Mouse (Mus musculus) MEL-GATA-1-ER (cell line): ENCODE measurements around the gene Ncapg2.
A peak's percentile ranks its signal among the peaks of the same experiment; 100 is the strongest.

Source experiments
- DNase-seq: peaks from one replicate; pipeline ENCODE4 v3.0.0-alpha.2; 2012; ENCODE audit warnings: low read depth; ENCODE audit errors: extremely low read depth

Gene Ncapg2

DNA sequence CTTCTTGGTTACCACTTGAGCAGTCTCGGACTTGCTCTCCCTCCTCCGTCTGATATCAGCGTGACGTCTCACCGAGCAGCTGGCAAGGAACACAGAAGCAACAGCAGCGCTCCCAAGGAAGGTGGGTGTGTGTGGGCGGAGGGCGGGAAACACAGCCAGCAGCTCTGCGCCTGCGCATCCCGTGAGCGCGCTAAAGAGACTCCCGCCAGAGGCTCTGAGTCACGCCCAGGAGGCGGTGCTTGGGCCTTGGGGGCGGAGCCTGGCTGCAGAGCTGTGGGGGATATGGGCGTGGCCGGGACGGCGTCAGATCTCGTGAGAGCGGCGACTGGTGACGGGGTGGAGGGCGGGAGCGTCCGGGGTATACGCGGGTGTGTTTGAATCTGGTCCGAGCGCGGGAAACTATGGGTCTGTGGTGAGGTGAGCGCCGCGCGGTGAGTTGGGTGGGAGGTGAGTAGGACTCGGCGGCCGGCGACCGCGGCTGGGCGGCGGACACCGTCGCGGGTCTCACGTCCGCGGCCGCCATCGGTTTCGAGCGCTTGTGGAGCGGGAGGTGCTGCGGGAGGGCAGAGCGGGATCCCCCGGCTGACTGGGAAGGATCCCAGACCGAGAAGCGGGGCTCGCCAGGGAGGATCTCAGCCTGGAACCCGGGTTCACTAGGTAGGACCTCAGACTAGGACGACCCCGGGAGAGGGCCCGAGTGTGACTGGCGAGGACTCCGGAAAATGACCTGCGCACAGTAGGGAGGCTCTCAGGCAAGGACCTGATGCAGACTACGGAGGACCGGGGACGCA lies at the start of gene Ncapg2:
TSS of gene Ncapg2 (plus strand) at position 358 of the 791 bp plus-strand sequence.
- peak; percentile 99 for DNase-seq

DNA sequence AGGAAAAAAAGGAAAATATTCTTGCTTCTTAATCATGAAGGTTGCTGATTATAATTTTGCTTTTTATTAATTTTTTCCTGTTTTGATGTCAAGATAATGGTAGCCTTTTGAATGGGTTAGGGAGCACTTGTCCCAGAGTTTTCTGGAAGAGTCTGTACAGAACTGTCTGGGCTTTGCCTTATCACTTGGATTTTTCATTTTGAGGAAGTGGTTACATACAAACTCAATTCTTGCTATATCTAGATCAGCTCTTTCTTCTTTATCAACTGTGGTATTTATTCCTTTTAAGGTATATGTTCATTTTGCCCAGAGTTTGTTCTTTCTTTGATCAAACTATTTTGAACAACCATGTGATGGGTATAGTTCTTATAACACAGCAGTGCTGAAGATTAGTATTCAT lies 43.1 kb upstream of the Ncapg2 start:
- DNase-seq = peak; percentile 22

DNA sequence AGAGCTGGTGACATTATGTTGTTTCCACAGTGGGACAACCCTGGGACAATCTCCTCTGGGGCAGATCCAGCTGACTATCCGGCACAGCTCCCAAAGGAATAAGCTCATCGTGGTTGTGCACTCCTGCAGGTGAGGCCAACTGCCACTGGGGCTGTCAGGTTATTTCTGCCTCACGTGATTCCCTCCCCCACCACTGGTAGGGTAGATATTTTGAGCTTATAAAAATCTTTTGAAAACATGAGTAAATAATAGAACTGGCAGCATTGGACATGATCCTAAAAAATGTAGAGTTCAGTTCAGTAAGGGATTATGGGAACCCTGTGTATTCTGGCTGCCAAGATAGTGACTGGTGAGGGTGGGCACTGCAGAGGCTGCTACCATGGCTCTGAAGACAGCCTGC lies 38.3 kb upstream of the Ncapg2 start:
- no peak for DNase-seq

DNA sequence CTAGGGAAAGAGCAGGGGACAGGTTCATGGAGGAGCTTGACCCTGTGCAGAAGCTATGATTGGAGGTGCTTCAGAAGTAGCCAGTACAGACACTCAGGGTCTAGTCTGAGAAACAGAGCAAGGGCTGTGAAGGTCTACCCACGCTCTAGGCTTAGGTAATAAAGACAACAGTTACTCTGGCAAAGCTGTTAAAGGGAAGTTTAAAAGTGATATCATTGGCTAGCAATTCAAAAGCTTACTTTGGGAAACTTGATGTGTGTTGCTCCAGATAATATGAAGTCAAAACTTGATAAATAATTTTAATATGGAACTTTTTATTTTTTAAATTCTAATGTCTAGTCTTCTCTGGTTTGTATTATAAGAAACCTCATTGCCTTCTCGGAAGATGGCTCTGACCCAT lies 37.9 kb upstream of the Ncapg2 start:
- DNase-seq = peak; percentile 23

DNA sequence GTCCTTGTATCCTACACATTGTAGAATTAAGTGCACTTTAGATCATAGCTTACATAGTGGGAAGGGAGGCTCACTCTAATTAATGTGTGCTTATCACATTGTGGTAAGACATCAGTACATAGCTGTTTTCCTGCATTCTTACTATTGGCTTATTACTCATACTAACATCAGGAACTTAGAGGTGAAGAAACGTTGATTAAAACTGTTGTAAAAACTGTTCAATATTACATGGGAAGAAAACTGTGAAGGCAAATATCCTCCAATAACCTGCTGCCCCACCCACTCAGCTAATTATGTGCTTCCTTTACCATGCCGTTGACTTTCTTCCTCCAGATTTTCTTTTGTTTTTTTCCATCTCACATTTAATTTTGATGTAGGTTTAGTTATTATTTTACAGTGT lies 36.3 kb upstream of the Ncapg2 start:
- DNase-seq = no peak

DNA sequence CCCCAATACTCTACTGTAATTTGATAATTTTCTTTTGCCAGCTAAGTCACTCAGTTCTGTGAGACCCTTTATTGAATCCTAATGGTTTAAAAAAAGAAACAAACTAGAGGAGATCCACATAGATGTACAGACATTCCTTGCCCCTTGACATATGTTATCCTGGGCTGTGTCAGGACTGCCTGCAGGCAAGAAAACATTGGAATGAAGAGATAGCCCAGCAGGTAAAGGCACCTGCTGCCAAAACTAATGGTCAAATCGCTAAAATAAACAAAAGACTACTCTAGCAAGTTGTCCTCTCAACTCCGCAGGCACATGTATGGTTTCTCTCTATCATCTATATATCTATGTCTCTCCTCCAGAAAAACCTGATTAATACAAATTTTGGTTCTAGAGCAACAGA lies 22.1 kb upstream of the Ncapg2 start:
- DNase-seq = no peak

GRCm38 (mm10) chr12:116383995-116384394 lies 21.2 kb upstream of the Ncapg2 start:
- DNase-seq = no peak

DNA sequence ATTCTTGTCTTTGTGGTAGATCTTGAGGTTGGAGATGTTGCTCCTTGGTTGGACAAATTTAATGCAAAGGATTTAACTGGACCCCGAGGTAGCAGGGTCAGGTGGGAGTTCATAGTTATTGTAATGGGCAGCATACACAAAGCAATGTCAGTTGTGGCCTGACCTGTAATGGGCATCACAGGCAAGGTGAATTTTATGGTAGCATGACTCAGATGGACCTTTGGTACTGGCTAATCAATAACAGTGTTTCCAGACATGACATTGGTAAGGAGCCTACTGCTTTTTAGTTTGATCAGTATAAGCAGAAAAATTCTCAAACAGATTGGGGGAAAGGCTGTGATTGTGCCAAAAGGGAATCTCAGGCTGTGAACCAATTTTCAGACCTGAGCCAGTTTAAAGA lies 18.4 kb upstream of the Ncapg2 start:
- no peak for DNase-seq

GRCm38 (mm10) chr12:116389868-116390267 lies 15.3 kb upstream of the Ncapg2 start:
- DNase-seq = no peak

DNA sequence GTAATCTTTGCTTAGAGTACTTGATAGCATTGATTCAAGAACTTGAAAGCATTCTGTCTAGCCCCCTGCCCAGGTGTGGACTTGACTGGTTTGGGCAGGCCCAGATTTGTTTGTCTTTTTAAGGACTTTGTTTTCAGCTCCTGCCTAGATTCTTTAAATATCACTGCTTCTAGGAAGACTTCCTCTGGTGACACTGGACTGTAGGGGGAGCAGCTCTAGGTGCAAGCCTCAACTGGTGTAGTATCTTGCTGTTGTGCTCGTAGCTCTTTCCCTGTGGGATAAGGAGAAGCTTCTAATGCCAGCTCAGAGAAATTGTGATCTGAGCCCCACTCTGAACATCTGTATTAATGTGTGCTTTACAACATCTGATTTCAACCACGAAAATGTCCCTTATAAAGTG lies 10.9 kb upstream of the Ncapg2 start:
- no peak for DNase-seq

GRCm38 (mm10) chr12:116395312-116395711 lies 9.9 kb upstream of the Ncapg2 start:
- DNase-seq = no peak

GRCm38 (mm10) chr12:116396072-116396695 lies 9.0 kb upstream of the Ncapg2 start:
- no peak for DNase-seq

GRCm38 (mm10) chr12:116404012-116404679 lies 1.1 kb upstream of the Ncapg2 start:
- peak; percentile 67 for DNase-seq

GRCm38 (mm10) chr12:116405836-116406155 lies 594 bp downstream of the Ncapg2 start:
- peak; percentile 61 for DNase-seq

DNA sequence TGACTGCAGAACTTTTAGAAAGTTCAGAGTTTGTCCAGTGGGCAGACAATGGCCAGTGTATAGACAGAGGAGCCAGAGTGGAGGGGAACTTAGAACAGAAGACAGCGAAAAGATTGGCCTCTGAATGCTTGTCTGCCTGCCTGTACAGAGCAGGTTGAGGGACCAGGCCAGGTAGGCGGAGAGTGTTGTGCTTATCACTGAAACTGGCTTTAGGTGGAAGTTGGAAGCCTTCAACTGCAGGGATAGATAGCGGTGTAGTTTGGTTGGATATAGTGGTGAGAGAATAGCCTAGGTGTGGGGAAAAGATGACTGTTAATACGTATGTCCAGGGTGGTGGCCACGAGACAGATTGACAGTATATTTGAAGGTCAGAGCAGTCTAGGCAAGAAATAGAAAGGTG lies 2.7 kb downstream of the Ncapg2 start:
- DNase-seq = peak; percentile 20

GRCm38 (mm10) chr12:116414941-116415340 lies 9.7 kb downstream of the Ncapg2 start:
- DNase-seq = no peak

DNA sequence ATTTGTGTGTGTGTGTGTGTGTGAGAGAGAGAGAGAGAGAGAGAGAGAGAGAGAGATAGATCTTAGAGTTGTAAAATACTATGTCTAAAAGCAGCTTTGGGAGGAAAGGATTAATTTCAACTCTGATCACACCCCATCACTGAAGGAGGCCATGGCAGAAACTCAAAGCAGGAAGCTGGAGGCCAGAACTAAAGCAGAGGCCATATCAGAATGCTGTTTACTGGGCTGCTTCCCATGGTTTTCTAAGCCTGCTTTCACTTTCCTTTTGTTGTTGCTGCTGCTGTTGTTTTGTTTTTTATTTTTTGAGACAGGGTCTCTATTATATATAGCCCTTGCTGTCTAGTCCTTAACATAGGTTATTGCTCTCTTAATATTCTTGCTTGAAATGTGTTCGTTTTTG lies 11.3 kb downstream of the Ncapg2 start:
- DNase-seq = no peak

- DNase-seq = no peak
Observed at GRCm38 (mm10) chr12:116421656-116422055, 16.5 kb downstream of the Ncapg2 start.

- DNase-seq = no peak
Observed at GRCm38 (mm10) chr12:116425392-116425791, 20.2 kb downstream of the Ncapg2 start.

DNA sequence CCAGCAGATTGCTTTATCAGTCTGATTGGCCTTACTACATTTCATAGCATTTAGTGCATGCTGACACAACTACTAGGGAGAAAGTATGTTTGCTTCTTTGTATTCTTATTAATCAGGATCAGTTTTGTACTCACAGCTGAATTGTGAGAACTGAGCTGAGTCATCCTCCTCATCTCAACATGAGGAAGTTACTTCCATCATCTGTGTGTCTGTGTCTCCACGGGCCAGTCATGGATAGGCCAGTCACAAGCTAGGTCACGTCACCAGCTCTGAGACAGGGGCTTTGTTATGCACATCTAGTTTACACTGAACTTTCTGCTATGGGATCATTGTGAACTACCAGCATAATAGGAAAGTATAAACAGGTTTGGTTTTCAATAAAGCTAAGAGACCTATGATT lies 28.5 kb downstream of the Ncapg2 start:
- DNase-seq = peak; percentile 33

DNA sequence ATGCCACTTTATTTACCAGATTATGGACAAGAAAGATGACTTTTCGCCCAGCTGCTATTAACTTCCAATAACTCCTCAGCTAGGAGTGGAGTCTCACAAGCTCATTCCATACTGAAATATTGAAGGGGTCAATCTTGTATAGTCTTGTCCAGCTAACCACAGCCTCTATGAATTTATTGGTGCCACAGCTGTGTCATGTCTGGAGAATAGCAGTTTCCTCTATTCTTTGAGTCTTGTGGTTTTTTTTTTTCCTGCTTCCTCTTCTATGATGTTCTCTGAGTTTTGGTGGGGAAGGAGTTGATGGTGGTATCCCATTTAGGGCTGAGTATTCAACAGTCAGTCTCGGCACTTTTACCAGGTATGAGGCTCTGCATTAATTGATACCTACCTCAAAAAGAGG lies 30.0 kb downstream of the Ncapg2 start:
- no peak for DNase-seq

DNA sequence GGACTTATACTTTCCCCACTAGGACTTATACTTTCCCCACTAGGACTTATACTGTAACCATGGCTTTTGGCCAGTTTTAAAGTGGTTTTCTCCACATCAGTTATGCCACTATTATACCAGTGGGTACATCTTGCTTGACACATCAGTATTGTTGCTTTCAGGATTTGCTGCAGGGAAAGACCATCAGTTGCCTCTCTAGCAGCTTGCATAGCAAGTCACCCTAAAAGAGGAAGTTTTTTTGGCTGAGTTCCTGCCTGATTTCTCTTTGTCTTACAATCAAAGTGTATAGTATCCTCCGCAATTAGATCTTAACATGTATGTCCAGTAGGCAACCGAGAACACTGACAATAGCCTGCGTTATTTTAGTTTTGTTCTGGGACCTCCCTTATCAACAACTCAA lies 30.9 kb downstream of the Ncapg2 start:
- DNase-seq = peak; percentile 66

DNA sequence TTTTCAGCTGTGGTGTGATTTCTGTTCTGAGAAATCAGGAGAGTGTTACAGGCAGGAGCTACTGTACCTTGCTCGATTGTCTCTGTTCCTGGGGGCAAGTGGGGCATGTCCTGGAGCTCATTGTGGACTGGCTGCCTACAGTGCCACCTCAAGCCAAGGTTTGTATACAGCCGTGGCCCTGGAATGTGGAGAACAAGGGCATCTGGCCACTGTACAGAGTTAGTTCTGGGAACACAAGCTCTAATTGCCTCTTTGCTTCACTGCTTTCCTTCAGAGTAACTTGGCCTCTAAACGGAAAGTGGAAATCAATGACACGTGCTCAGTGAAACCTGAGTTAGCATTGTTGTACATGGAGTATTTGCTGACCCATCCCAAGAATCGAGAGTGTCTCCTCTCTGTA lies 33.4 kb downstream of the Ncapg2 start:
- no peak for DNase-seq
